Comparison of ENCODE assay signal across 10 mouse cellular contexts in the genomic region with DNA sequence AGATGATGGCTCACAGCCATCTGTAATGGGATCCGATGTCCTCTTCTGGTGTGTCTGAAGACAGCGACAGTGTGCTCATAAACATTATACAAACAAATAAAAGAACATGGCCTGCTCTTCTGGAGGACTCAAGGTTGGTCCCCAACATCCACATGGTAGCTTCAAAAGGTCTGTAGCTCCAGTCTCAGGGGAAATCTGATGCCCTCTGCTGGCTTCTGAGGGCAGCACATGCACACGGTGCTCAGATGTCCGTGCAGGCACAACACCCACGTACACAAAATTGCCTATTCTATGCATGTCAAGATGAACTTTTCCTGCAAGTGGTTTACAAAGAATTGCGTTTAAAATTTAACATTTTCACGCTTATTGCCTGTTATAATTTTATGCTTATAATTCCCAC. TPM values are rescaled to one million over a fixed set of nuclear protein-coding genes. Genes with fewer than 3 reads are reported as not detected.
DNase-seq lines count a peak whose midpoint lies in the region; TF ChIP-seq lines count a peak whose summit lies in the region.
"Had no signal": no experiment of that assay in that cellular context is flagged by ENCODE, and none has a peak within 500 bp of the region (broad histone marks: within the 10 kb centered on the region; RNA-seq: fewer than 3 reads in every experiment).

No protein-coding gene starts in this region.

- intact Hi-C loops in left cerebral cortex, adult 2 months (cut with DNase I), result loop anchor here (1.0 kb wide), 1 partner anchor 295 kb away; no protein-coding TSS in a partner anchor
- intact Hi-C loops in left cerebral cortex, postnatal 14 days (cut with DNase I), result loop anchor here (5.0 kb wide), 1 partner anchor 294 kb away; no protein-coding TSS in a partner anchor

- H3K9me3 ChIP-seq in midbrain, embryonic 10.5 days (replicated peaks), result no peaks in the 10 kb centered on the region

- peaks cover 27% of the 10 kb centered on the region; the same call in 1 of the 2 replicates for H3K27me3 ChIP-seq in midbrain, embryonic 10.5 days (ENCODE audit: low read depth, poor library complexity, severe bottlenecking)

- no peak for DNase-seq in left cerebral cortex, adult 2 months (ENCODE audit: extremely low spot score in 1 of 2, low spot score in 2 of 2)
- no peak for DNase-seq in left cerebral cortex, postnatal 14 days (ENCODE audit: low spot score in 2 of 2)
- DNase-seq in T-cell, adult 2 months (ENCODE audit: low spot score), result peak; percentile 24
- DNase-seq in heart, postnatal 4 days, result peak; percentile 38
- DNase-seq in lung, postnatal 36 days, result peak; percentile 60
- no peak for DNase-seq in urinary bladder, postnatal 14 days (ENCODE audit: low spot score)
- DNase-seq in midbrain, embryonic 10.5 days (ENCODE audit: low spot score), result no peak
- DNase-seq in ovary, postnatal 14 days (ENCODE audit: low spot score), result no peak

- H3K4me3 ChIP-seq in left cerebral cortex, adult 2 months, result no peak overlapping the region
- H3K4me3 ChIP-seq in midbrain, embryonic 10.5 days, result no peak overlapping the region

- TF ChIP-seq CTCF in left cerebral cortex, adult 2 months (IDR thresholded peaks at IDR 0.05), result peak; percentile 55

- no peak overlapping the region for H3K27ac ChIP-seq in left cerebral cortex, adult 2 months
- H3K27ac ChIP-seq in midbrain, embryonic 10.5 days (replicated peaks), result no peak overlapping the region

- 57% methylated on average over 7 of the region's 7 CpGs for WGBS in midbrain, embryonic 10.5 days

- H3K36me3 ChIP-seq in midbrain, embryonic 10.5 days, result no peaks in the 10 kb centered on the region

- no peaks in the 10 kb centered on the region for H3K4me1 ChIP-seq in midbrain, embryonic 10.5 days

RNA-seq across cellular contexts. Expression of a gene that starts 1.5 kb away (rescaled TPM):
- total RNA-seq in left cerebral cortex, adult 2 months (2021), result not detected
- not detected for total RNA-seq in left cerebral cortex, postnatal 14 days (2021)
- total RNA-seq in heart, postnatal 4 days (2021), result not detected
- polyA plus RNA-seq in midbrain, embryonic 10.5 days (2016; fragmentation: Nextera tagmentation; extraction: Ambion mirVana), result not detected in 2 replicates
- polyA plus RNA-seq: gonadal fat pad, adult 2 months; neural tube, embryonic 14.5 days had no signal

RNA-seq across cellular contexts. Expression of a gene that starts 39.9 kb away (rescaled TPM):
- total RNA-seq in left cerebral cortex, adult 2 months (2021), result 100 to 1,000 TPM; 249 to 278 TPM
- total RNA-seq in left cerebral cortex, postnatal 14 days (2021), result 100 to 1,000 TPM; 281 to 300 TPM
- 100 to 1,000 TPM; 246 to 249 TPM for total RNA-seq in heart, postnatal 4 days (2021)
- polyA plus RNA-seq in midbrain, embryonic 10.5 days (2016; fragmentation: Nextera tagmentation; extraction: Ambion mirVana), result 353 and 368 TPM in 2 replicates

RNA-seq across cellular contexts. Expression of a gene that starts 42.2 kb away (rescaled TPM):
- not detected for total RNA-seq in left cerebral cortex, adult 2 months (2021)
- total RNA-seq in left cerebral cortex, postnatal 14 days (2021), result under 1 TPM; 0.11 to 0.17 TPM
- under 1 TPM; 0.11 to 0.17 TPM for total RNA-seq in heart, postnatal 4 days (2021)
- polyA plus RNA-seq in midbrain, embryonic 10.5 days (2016; fragmentation: Nextera tagmentation; extraction: Ambion mirVana), result 0.07 TPM in 1 of 2 replicates, not detected in the other

Comparison
In these comparisons a context has a peak if more than half of its experiments do, and no peak if none do; other contexts are left out.
1. DNase-seq: peak in T-cell, adult 2 months (single experiment), heart, postnatal 4 days (single experiment) and lung, postnatal 36 days (single experiment); none in left cerebral cortex, adult 2 months (0 of 2), left cerebral cortex, postnatal 14 days (0 of 2), urinary bladder, postnatal 14 days (single experiment), midbrain, embryonic 10.5 days (single experiment) and ovary, postnatal 14 days (single experiment).